Mouse (Mus musculus) retina, embryonic 14.5 days (tissue): ENCODE measurements around the gene Klf11.

Experiments
- DNase-seq: peaks from one replicate; pipeline ENCODE4 v3.0.0-alpha.2; 2015; ENCODE audit warnings: low spot score

Klf11 gene

GRCm38 (mm10) chr12:24703013-24703412, 51.9 kb downstream of the Klf11 start:
- no peak for DNase-seq

GRCm38 (mm10) chr12:24705502-24706263, 54.6 kb downstream of the Klf11 start:
- no peak for DNase-seq

DNA sequence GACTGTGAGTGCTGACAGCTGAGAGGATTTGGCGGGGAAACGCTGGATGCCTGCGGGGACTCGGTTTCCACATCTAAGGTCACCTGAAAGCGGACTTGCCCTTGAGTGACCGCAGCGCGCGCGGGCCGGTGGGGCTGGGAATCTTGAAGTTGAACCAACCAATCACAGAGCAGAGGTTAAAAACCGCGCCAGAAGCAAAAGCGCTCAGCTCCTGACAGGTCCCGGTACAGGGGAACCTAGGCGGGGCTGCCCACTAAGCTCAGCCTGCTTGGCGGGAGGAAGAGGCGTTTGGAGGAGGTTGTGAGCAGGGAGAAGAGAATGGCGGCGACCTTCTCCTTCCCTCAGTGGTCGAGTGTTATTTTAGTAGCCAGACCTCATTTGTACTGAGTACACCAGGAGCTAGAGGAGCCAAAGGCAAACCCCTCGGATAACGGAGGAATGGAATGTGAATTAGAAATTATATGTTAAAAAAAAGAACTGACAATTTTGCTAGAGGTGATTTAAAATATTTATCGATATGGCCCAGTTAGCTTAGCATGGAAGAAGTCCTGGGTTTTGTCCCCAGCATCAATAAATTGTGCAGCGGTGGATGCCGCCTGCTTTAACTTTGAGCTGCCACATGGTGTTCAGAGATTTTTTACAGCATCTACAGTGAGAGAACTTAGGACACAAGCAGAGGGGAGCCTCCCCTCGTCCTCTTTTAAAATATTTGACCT, 55.8 kb downstream of the Klf11 start:
- DNase-seq: peak; percentile 62

GRCm38 (mm10) chr12:24707480-24707802, 56.4 kb downstream of the Klf11 start:
- peak; percentile 42 for DNase-seq

DNA sequence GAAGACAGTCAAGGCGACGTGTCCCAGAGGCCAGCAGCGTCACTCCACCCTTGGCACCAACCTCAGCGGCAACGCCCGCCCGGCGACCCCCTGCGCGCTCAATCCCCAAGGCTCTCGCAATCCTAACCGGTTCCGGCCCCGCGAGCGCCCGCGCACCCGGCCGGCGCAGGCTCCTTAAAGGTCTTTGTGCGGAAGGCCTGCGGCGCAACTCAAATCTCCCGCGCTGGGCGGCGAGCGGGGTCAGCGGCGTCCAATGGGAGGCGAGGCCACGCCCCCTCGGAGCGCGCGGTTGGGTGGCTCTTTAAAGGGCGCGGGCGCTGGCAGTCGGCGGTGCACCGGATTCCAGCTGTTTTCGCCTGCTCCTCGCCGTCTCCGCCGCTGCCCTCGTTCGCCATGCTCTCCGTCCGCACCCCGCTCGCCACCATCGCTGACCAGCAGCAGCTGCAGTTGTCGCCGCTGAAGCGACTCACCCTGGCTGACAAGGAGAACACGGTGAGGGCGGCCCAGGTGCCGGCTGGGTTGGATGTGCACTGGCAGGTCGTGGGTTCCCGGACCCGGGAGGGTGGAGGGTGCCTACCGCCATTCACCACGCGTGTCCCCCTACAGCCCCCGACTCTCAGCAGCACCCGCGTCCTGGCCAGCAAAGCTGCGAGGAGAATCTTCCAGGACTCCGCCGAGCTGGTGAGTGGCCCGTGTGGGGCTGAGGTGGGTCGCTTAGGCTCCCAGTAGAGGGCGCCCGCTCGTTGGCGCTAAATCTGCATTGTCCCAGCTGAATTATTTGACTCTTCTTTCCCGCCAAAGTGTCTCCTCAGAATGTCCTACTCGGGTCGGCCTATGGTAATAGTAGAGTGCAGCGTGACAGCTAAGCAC, 57.1 kb downstream of the Klf11 start, which contains the start of gene Rrm2:
TSS of gene Rrm2 (plus strand) at position 288 of the 870 bp plus-strand sequence.
- DNase-seq: peak; percentile 98

DNA sequence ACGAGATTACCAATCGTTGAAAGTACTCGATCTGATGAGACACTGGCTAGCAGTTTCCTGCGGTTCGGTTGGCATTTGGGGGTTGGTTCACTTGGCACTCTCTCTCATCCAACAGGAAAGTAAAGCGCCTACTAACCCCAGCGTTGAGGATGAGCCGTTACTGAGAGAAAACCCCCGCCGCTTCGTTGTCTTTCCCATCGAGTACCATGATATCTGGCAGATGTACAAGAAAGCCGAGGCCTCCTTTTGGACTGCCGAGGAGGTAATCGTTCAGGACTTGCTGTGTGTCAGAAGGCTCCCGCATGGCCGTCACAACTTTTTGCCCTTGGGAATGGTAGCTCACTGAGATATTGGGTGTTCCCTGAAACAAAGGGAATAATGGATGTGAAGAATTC, 57.7 kb downstream of the Klf11 start:
- DNase-seq: no peak

GRCm38 (mm10) chr12:24709409-24709808, 58.3 kb downstream of the Klf11 start:
- peak; percentile 20 for DNase-seq

DNA sequence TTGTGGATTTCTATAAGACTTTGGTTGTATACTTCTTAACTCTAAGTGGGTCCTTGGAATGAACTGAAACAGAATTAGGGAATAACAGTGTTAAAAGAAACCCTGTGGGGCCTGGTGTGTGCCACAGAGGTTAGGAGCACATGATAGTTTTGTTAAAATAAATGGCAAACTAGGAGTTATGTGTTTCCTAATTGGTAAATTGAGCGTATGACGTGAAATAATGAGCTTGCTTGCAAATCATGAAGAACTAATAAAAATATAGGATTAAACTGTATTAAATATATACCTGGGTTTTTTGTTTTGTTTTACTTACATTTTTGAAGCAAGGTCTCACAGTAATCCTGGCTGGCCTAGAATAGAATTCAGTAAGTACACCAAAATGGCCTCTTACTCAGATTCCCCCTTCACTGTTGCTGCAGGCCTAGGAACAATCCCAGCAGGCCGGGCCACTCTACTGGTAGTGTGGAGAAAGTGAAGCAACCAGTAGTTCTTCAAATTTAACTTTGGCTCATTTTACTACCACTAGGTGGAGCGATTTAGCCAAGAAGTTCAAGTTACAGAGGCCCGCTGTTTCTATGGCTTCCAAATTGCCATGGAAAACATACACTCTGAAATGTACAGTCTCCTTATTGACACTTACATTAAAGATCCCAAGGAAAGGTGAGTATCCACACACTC, 58.9 kb downstream of the Klf11 start:
- DNase-seq: peak; percentile 93

GRCm38 (mm10) chr12:24710672-24711071, 59.6 kb downstream of the Klf11 start:
- DNase-seq: peak; percentile 43
